ENCODE assay signal across 8 mouse cellular contexts in the genomic region with DNA sequence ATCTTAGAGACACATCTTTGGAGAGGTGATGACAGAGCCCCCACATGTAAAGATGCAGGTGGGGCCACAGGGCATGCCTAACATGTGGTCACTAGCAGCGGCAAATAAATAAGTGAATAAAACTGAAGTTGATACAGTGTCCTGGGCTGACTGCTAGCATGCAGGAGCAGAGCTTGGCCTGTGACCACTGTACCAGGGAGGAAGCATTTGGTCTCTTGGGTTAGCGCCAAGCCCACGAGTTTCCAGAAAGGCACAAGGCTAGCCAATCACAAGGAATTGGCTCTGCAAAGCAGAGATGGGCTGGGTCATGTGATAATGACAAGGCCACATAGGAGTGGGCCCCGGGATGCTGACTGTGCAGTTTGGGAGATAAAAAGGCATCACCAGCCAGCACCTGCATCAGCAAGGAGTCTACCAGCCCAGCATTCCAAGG. TPM values are rescaled to one million over a fixed set of nuclear protein-coding genes. Genes with fewer than 3 reads are reported as not detected.
DNase-seq lines count a peak whose midpoint lies in the region; ATAC-seq and TF ChIP-seq lines count a peak whose summit lies in the region.
"Had no signal": no experiment of that assay in that cellular context is flagged by ENCODE, and none has a peak within 500 bp of the region (broad histone marks: within the 10 kb centered on the region; RNA-seq: fewer than 3 reads in every experiment).

No protein-coding gene starts in this region.

- H3K27ac ChIP-seq in liver, embryonic 12.5 days = peak overlapping the region; percentile 74
- H3K27ac ChIP-seq in forebrain, embryonic 14.5 days (ENCODE audit: low read depth, low read length) = no peak overlapping the region
- H3K27ac ChIP-seq: embryonic facial prominence, embryonic 13.5 days had no signal

- 50% methylated on average over 4 of the region's 4 CpGs for WGBS in liver, embryonic 12.5 days (ENCODE audit: insufficient replicate concordance)
- 74% methylated on average over 4 of the region's 4 CpGs for WGBS in forebrain, embryonic 14.5 days

- H3K4me2 ChIP-seq in liver, embryonic 12.5 days = peak overlapping the region; percentile 44
- no peak overlapping the region for H3K4me2 ChIP-seq in forebrain, embryonic 14.5 days (ENCODE audit: low read length)
- H3K4me2 ChIP-seq: embryonic facial prominence, embryonic 13.5 days had no signal

- no peaks in the 10 kb centered on the region for H3K36me3 ChIP-seq in G1E (replicated peaks)
- H3K36me3 ChIP-seq in liver, embryonic 12.5 days = no peaks in the 10 kb centered on the region
- H3K36me3 ChIP-seq in forebrain, embryonic 14.5 days (ENCODE audit: control insufficient read depth, insufficient read depth, low read length) = no peaks in the 10 kb centered on the region
- H3K36me3 ChIP-seq: embryonic facial prominence, embryonic 13.5 days had no signal

- no peak overlapping the region for H3K9ac ChIP-seq in liver, embryonic 12.5 days
- H3K9ac ChIP-seq in forebrain, embryonic 14.5 days (ENCODE audit: low read length) = no peak overlapping the region
- H3K9ac ChIP-seq: embryonic facial prominence, embryonic 13.5 days had no signal

- ATAC-seq in G1E (ENCODE audit: extremely low read depth, insufficient number of reproducible peaks, low FRiP score, poor library complexity, severe bottlenecking) = peak; percentile 50
- peak; percentile 93 for ATAC-seq in erythroid progenitor cell, adult 5-6 weeks (replicated peaks; ENCODE audit: low FRiP score, poor library complexity, severe bottlenecking)
- ATAC-seq in liver, embryonic 12.5 days = peak; percentile 94
- ATAC-seq in forebrain, embryonic 14.5 days = no peak

- H3K27me3 ChIP-seq in G1E (ENCODE audit: insufficient read depth, low read length) = peaks cover 3% of the 10 kb centered on the region; the same call in 1 of the 2 replicates
- no peaks in the 10 kb centered on the region for H3K27me3 ChIP-seq in liver, embryonic 12.5 days (replicated peaks)
- no peaks in the 10 kb centered on the region for H3K27me3 ChIP-seq in forebrain, embryonic 14.5 days (replicated peaks; ENCODE audit: control insufficient read depth, insufficient read depth, low read length)
- H3K27me3 ChIP-seq: embryonic facial prominence, embryonic 13.5 days had no signal

- no peaks in the 10 kb centered on the region for H3K9me3 ChIP-seq in G1E (replicated peaks)
- H3K9me3 ChIP-seq in liver, embryonic 12.5 days (replicated peaks) = no peaks in the 10 kb centered on the region
- no peaks in the 10 kb centered on the region for H3K9me3 ChIP-seq in forebrain, embryonic 14.5 days (replicated peaks; ENCODE audit: control insufficient read depth, low read length)
- H3K9me3 ChIP-seq: embryonic facial prominence, embryonic 13.5 days had no signal

- TF ChIP-seq CTCF in G1E (IDR thresholded peaks at IDR 0.05; ENCODE audit: low read depth, low read length) = no peak

- DNase-seq in 416B (ENCODE audit: low read depth) (peak; percentile 94), G1E (ENCODE audit: low spot score) (peak; percentile 10)
- DNase-seq in thymus, postnatal 10 days (ENCODE audit: low spot score in 2 of 2) = peak; percentile 62 to 68
- no peak for DNase-seq in T-cell, adult 2 months (ENCODE audit: low spot score)
- no peak for DNase-seq in forebrain, embryonic 14.5 days (ENCODE audit: low spot score)

- no peak overlapping the region for H3K4me3 ChIP-seq in G1E (ENCODE audit: low read depth, low read length)
- H3K4me3 ChIP-seq in liver, embryonic 12.5 days = no peak overlapping the region
- no peak overlapping the region for H3K4me3 ChIP-seq in forebrain, embryonic 14.5 days (ENCODE audit: low read depth, low read length)
- H3K4me3 ChIP-seq: embryonic facial prominence, embryonic 13.5 days had no signal

- H3K4me1 ChIP-seq in G1E (ENCODE audit: insufficient read depth, low read depth, low read length) = peaks cover 9% of the 10 kb centered on the region
- H3K4me1 ChIP-seq in liver, embryonic 12.5 days = peaks cover 42% of the 10 kb centered on the region
- H3K4me1 ChIP-seq in forebrain, embryonic 14.5 days (ENCODE audit: control insufficient read depth, insufficient read depth, low read length) = no peaks in the 10 kb centered on the region

RNA-seq across cellular contexts. Expression of a gene that starts 47.2 kb away (rescaled TPM):
- total RNA-seq in G1E (2014; fragmentation: Nextera tagmentation) = 108 and 115 TPM in 2 replicates
- total RNA-seq in G1E (2017) = 69.2 and 69.7 TPM in 2 replicates
- polyA plus RNA-seq in G1E (2012) = 3.6 and 4.9 TPM in 2 replicates
- total RNA-seq in erythroid progenitor cell, adult 5-6 weeks (2015; ENCODE audit: low replicate concordance) = 26.4 and 42.9 TPM in 2 replicates
- total RNA-seq in erythroid progenitor cell, adult 5-6 weeks (2017; ENCODE audit: low replicate concordance) = 22.1 and 31.8 TPM in 2 replicates
- polyA plus RNA-seq in liver, embryonic 12.5 days (2016; fragmentation: Nextera tagmentation; extraction: Ambion mirVana) = 32.5 and 37.1 TPM in 2 replicates
- polyA plus RNA-seq in forebrain, embryonic 14.5 days (2014; fragmentation: Nextera tagmentation; extraction: Ambion mirVana) = 57.5 and 59.9 TPM in 2 replicates

RNA-seq across cellular contexts. Expression of a gene that starts 47.3 kb away (rescaled TPM):
- total RNA-seq in G1E (2014; fragmentation: Nextera tagmentation) (569 and 576 TPM in 2 replicates), G1E (2017) (517 and 593 TPM in 2 replicates)
- polyA plus RNA-seq in G1E (2012) = 529 and 605 TPM in 2 replicates
- total RNA-seq in erythroid progenitor cell, adult 5-6 weeks (2015; ENCODE audit: low replicate concordance) = 681 and 819 TPM in 2 replicates
- 585 and 610 TPM in 2 replicates for total RNA-seq in erythroid progenitor cell, adult 5-6 weeks (2017; ENCODE audit: low replicate concordance)
- polyA plus RNA-seq in liver, embryonic 12.5 days (2016; fragmentation: Nextera tagmentation; extraction: Ambion mirVana) = 682 and 741 TPM in 2 replicates
- 1,219 and 1,258 TPM in 2 replicates for polyA plus RNA-seq in forebrain, embryonic 14.5 days (2014; fragmentation: Nextera tagmentation; extraction: Ambion mirVana)

Comparison
In these comparisons a context has a peak if more than half of its experiments do, and no peak if none do; other contexts are left out.
1. DNase-seq: peak in 416B (single experiment), G1E (single experiment) and thymus, postnatal 10 days (2 of 2); none in T-cell, adult 2 months (single experiment) and forebrain, embryonic 14.5 days (single experiment).